Mouse (Mus musculus) retina, postnatal 1 day (tissue): ENCODE measurements around the gene Pik3c2g.
A peak's percentile ranks its signal among the peaks of the same experiment; 100 is the strongest.

Experiments
- DNase-seq: peaks from one replicate; pipeline ENCODE4 v3.0.0-alpha.2; 2012

Gene Pik3c2g

GRCm38 (mm10) chr6:139842626-139843025 lies 255.6 kb downstream of the Pik3c2g start:
- no peak for DNase-seq

DNA sequence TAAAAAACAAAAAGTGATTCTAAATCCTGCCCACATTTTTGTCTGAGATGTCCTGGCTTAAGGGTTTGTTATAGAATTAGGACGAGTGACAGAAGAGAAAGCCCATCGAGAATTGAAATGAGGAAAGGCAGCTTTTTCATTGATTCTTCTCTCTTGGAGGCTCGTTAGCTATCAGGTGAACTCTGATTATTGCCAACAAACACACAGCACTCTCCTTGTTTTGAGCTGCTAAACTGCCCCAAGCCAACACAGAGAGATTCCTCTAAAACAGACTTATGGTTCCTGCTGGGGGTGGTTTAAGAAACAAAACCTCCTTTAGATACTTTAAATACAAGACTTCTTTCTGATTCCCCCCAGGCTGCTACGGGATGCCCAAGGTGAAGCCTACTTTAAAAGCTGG lies 256.5 kb downstream of the Pik3c2g start:
- no peak for DNase-seq

- no peak for DNase-seq
Measured at GRCm38 (mm10) chr6:139846889-139847544, 260.0 kb downstream of the Pik3c2g start.

DNA sequence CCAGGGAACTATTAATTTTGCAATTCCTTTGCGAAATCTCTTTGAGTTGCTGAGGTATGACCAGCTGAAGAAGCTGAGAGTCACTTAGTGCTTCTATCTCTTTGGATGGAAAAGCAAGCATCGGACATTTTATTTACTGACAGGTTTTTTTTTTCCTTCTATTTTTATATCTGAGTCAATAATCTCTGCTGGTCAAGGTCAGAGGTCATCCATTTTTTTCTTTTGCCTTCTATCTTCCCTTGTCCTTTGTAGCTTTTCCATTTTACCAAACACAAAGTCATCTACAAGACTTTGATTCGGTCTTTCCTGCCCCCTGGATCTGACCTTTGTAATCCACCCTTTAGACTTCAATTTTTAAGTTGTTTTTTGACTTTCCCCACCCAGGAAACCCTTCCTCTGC lies 262.9 kb downstream of the Pik3c2g start:
- no peak for DNase-seq

GRCm38 (mm10) chr6:139851705-139852603 lies 264.9 kb downstream of the Pik3c2g start:
- DNase-seq: no peak

- no peak for DNase-seq
Measured at GRCm38 (mm10) chr6:139852836-139853235, 265.8 kb downstream of the Pik3c2g start.

GRCm38 (mm10) chr6:139860141-139860540 lies 273.1 kb downstream of the Pik3c2g start:
- DNase-seq: no peak

GRCm38 (mm10) chr6:139861534-139861933 lies 274.5 kb downstream of the Pik3c2g start:
- peak; percentile 18 for DNase-seq

DNA sequence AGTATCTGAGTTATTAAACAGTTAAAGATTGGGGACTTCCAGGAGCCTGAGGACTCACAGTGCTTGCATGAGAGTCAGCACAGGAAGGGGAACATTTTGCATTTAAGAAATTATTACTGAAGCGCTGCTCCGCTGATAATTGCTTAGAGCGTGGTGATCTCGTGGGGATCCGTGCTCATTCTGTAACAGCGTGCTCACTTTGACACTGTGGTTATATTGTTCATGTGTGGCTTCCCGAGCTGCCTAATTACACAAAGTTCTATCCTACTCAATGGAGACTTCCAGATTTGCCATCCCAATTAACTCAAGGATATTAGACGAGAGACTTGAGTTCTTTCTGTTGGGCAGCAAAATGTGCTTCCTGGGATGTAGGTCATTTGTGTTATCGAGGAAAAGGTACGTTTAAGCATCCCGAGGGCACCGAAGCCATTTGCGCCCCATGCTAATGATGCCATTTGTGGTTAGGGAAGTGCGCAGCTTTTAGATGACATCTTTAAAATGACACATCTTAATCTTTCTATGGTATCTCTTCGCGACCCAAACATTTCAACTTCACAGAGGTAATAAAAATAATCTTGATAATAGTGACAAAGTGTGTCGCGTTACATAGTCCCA lies 278.1 kb downstream of the Pik3c2g start:
- DNase-seq: peak; percentile 13

DNA sequence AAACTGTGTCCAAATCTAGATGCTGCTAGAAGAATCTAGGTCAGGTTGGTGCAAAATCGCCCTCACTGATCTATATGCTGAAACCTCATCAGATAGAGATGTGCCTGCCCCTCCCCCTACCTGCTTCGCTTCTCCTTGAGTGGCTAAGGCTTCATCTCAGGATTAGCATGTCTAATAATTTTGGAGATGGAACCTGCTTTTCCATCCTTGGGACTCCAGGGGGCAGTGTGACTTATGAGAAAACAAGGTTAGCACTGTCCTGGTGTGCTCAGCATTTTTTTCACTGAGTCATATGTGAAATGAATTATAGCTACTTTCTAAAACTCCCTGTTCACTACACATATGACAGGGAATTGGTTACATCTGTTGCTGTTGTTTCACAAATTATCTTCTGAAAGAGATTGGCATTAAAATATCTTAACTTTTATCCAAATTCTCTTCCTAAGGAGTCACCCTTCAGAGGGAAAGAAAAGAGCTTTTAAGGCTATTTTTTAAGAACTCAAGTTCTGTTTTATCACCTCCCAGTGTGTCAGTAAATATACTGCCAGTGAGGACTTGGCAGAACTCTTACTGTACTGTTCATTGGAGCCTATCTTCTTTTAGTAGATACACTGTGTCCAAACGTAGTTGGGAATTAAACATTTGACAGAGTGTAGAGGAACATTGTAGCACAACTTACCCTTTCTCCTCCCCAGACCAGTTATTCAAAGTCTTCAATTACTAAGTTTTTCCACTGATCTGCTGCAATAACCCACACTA lies 287.6 kb downstream of the Pik3c2g start:
- peak; percentile 48 for DNase-seq

GRCm38 (mm10) chr6:139876691-139877090 lies 289.7 kb downstream of the Pik3c2g start:
- DNase-seq: no peak

DNA sequence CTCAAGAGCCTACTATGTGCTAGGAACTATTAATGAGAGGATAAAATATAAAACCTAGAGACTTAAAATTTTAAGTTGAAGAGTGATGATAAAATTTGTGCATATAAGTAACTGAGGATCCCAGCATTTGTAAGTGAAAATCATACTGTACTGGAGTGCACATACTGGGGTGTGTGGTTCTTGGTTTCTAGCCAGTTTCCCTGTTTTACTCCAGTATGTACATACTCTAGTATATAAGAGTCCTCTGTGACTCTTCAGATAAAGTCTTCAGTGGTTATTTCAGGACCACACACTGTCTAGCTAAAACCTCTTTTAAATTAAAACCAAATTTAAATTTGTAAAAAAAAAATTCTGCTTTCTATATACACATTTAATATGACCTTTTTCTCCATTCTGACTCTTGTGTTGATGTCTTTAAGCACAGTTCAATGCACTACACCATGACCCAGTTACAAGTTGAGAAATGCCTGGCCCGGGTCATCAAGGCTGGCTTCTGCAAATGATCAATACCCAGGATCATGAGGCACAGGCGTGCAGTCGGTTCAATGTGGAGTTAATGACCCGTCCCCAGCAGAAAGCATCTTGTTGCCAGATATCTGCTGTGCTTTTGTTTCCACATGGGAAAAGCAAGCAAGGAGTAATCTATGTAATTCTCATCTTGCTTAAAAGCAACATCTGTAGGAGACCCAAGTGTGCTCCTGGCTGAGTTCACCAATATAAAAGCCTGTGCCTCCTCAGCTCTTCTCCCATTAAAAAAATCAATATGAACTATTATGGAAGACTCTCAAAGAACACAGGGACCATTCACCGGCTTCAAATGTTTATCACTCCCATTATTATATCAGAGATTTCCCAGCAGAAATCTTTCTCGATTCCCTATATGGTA lies 290.7 kb downstream of the Pik3c2g start:
- DNase-seq: peak; percentile 15

GRCm38 (mm10) chr6:139878362-139878696 lies 291.3 kb downstream of the Pik3c2g start:
- no peak for DNase-seq

GRCm38 (mm10) chr6:139882076-139882475 lies 295.1 kb downstream of the Pik3c2g start:
- DNase-seq: no peak

DNA sequence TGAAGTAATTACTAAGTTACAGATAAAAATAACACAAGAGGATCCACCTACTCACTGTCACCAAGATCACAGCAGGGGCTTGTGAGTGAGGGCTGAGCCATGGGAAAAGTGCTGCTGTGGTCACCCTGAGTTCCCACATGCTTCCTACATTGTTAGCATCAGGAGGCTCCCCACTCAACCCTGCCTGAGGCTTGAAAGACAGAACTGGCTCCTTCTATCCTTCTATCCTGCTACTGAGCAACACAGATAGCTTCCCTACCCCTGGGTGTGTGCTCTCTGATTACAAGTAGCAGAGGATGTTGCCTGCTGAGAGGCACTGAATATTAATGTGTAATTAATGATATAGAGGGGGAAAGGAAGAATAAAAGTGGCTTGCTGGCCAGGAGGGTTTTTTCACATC lies 300.2 kb downstream of the Pik3c2g start:
- DNase-seq: peak; percentile 12

DNA sequence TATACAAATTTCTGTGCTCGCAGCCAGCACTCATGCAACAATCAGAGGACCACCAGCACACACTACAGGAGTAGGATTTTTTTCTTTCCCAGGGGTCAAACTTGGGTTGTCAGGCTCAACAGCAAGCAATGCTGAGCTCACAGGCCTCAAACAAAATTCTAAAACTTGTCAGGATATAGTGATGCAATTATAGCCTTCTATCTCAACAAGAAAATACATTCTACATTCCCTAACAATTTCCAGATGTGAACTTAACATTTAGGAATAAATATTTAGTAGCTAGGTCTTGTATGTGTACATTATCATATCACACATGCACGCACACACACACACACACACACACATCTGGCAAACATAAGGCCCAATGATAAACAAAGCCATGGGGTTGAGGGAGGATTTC lies 308.6 kb downstream of the Pik3c2g start:
- no peak for DNase-seq

DNA sequence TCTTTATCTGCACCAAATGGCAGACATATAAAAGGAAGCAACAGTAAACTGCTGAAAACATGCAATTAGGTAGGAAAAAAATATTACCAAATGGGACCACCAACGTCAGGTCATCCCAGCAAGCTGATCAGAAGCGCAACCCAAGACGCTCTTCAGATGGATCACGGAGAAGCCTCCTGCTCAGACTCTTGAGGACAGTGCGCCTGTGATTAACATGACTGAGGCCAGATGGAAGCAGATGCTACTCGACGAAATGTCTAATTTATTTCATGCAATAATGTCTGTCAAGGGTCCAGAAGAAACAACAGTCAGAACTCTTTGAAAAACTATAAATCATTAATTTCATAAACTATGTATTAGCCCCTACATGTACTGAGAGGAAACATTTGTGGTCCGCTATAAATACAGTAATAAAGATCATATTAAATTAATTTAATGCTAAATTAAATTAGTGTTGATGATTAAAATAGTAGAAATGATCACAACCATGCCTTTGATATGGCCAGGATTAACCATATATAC lies 312.7 kb downstream of the Pik3c2g start:
- DNase-seq: no peak

- DNase-seq: no peak
Measured at GRCm38 (mm10) chr6:139901801-139902200, 314.8 kb downstream of the Pik3c2g start.

DNA sequence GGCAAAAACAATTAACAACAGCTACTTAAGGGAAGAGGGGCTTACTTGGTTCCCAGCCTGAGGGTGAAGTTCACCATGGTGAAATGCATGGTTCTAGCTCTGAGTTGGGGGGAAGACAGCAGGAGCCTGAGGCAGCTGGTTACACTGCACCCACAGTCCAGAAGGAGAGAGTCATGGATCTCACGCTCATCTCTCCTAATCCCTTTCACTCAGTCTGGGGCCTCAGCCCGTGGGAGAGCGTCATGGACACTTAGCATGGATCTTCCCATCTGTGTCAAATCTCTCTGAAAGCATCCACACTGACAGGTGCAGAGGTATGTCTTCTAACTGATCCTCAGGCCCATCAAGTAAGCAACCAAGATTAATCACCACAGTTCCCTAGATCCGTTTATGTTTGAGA lies 320.1 kb downstream of the Pik3c2g start:
- DNase-seq: peak; percentile 35

GRCm38 (mm10) chr6:139908997-139909669 lies 322.1 kb downstream of the Pik3c2g start:
- no peak for DNase-seq

DNA sequence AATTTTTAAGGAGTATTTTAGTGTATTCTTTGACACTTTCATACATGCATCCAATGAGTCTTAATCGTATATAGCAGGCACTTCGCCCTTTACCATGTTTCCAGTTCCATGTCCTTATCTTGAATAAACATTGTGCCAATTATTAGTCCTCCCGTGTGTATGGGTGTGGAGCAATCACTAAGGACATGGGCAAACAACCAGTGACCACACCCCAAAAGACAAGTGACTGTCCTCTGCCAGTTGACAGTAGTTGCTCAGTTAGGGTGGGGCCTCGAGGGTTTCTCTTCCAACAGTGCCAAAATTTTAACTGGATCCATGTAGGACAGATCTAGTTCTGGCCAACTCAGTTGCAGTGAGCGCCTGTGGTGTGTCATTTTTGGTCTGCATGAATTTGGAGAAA lies 341.7 kb downstream of the Pik3c2g start:
- no peak for DNase-seq
